Mouse (Mus musculus) fat pad, adult 2 months (tissue): Measurements from ENCODE around the gene Trp53i13.

ENCODE experiments used
- DNase-seq: peaks from one replicate; pipeline ENCODE4 v3.0.0-alpha.2; 2011; ENCODE audit warnings: low read depth, low spot score; ENCODE audit errors: extremely low read depth

Trp53i13 gene

DNA sequence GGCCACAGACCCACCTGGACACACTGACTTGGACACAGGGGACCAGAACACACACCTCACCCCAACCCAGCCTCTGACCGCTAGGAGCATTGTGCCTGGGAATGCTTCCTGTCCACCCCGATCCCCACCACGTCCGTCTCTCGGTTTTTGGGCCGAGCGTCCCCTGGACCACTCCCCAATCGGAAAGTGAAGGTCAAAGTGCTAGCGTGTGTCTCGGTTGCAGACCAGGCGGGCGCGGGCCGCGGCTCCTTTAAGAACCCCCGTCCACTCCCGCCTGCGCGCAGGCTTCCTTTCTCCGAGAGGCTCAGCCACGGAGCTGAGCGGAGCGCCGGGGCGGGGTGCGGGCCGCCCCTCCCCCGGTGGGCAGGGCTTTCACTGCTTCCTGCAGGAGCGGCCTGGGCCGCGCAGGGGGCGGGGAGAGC is 22.9 kb downstream of the Trp53i13 start:
- no peak for DNase-seq

GRCm38 (mm10) chr11:77492311-77492871 is 23.4 kb downstream of the Trp53i13 start:
- DNase-seq: no peak

GRCm38 (mm10) chr11:77491502-77492291 is 24.1 kb downstream of the Trp53i13 start:
- no peak for DNase-seq

DNA sequence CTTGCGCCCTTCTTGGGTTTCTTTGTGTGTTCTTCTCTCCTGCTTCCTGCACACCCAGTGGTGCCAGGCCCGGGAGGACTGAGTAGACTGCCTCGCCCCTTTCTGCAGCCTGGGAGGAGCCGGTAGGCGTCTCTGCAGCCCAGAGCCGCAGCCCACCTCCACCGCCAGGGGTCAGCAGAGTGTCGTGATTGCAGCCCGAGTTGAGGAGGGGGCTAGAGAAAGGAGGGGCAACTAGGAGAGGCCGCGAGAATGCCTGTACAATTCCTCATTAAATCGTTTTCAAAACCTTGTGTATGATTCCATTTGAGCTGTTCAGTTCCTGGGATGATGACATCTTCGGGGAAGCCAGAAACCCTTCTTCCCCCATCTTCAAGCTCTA is 24.7 kb downstream of the Trp53i13 start:
- DNase-seq: no peak

DNA sequence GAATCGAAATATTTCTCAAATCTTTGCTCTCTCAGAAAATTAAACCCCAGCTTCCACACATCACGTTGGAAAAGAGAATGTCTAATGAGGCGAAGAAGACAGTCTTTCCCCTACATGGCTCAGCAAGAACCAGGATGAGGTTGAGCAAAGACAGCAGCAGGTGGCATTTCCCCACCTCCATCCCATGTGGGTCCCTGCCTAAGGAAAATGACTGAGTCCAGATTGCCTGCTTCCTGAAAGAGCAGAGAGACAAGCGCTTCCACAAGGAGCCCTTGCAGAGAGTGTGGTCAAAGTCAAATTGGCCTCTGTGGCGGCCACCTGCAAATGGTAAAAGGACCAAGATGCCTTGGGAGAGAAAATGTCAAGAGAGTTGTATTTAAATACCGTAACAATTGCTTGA is 25.3 kb downstream of the Trp53i13 start:
- no peak for DNase-seq

- DNase-seq: no peak
These were observed 26.1 kb downstream of the Trp53i13 start, which contains the start of gene Ankrd13b for GRCm38 (mm10) chr11:77489591-77490235. TSS of gene Ankrd13b (minus strand) at chr11:77489678.

GRCm38 (mm10) chr11:77488771-77489581 is 26.8 kb downstream of the Trp53i13 start:
- no peak for DNase-seq

DNA sequence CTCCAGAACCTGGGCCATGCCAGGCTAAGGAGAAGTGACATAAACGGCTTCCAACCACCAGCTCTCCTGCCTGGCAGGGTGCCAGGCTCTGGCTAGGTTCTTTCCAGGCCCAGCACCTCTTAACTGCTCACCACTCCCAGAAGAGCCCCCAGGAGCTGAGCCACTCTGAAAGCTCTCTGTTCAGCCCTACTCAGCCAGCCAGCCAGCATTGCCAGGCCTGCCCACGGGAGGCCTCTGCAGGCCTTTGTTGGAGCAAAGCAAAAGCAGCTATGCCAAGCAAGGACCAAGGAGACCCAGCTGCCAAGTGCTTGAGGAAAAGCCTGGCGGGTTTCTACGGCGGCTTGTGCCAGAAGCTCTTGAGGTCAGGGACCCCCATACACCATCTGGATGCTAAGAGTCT is 29.0 kb downstream of the Trp53i13 start:
- DNase-seq: no peak

DNA sequence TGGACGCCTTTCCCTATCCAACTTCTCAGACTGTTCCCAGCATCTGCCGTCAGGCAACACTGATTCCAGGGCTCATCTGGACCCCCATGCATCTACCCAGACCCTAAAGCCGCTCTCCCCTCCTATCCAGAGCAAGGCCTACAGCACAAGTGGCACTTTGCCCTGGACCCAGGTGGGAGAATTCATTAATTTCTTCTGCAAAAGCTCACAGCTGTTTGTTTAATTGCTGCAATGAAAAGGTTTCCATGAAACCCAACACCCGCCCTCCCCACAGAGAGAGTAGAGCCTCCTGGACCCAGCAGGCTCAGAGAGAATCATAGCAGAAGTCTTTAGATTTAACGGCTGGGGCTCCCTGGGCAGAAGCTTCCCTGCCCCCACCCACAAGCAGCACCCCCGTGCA is 30.6 kb downstream of the Trp53i13 start:
- DNase-seq: no peak

- no peak for DNase-seq
These were observed 32.1 kb downstream of the Trp53i13 start for GRCm38 (mm10) chr11:77483510-77484255.

DNA sequence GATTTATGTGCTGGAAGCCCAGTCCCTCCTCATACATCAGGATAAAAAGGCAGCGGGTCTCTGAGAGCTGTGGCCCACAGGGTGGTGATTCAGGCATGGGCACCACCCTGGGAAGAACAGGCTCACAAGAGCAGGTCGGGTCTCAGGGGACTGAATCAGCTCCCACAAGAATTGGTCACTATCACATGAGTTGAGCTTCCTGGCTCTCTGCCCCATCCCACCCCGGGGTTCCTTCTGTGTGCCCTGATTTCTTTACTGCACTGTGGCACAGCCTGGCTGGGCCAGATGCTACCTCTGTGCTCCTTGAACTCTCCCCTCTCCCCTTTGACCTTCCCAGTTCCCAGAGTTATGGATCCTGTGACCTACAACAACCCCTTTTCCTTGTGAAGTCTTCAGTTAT is 32.7 kb downstream of the Trp53i13 start:
- no peak for DNase-seq

DNA sequence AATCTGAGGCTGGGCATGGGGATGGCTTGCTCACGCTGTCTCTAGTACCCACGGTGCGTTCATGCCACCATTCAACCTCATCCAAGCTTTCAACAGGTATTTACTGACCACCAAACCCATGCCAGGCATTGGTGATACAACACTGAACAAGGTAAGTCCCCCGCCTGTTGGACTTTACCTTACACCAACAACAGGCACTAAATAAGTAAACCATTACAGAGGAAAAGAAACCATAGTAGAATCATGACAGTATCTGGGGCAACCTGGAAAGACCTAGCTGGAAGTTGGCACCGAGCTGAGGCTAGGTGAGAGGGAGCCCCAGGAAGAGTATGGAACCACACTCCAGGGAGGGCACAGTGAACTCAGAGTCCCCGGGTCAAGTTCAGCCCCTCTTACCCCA is 38.9 kb downstream of the Trp53i13 start:
- no peak for DNase-seq

GRCm38 (mm10) chr11:77476216-77476615 is 39.6 kb downstream of the Trp53i13 start:
- DNase-seq: no peak

- no peak for DNase-seq
These were observed 43.0 kb downstream of the Trp53i13 start for GRCm38 (mm10) chr11:77472775-77473174.

DNA sequence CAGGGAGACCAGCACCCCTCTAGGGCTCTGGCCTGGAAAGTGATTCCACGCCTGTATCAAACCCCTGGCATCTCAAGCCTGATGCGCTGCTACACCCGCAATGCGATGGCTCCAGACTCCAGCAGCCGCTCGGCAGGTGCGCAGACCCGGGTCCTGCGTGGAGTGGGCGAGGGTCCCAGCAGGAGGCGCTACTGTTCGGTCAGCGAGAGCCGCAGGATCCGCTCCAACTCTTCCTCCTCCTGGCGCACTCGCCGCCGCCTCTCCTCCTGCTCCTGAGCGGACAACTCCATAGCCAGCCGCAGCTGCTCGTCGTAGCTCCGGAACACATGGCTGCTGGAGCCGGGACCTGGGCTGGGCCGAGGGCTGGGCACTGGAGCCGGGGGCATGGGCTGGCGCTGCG is 44.4 kb downstream of the Trp53i13 start:
- DNase-seq: no peak

DNA sequence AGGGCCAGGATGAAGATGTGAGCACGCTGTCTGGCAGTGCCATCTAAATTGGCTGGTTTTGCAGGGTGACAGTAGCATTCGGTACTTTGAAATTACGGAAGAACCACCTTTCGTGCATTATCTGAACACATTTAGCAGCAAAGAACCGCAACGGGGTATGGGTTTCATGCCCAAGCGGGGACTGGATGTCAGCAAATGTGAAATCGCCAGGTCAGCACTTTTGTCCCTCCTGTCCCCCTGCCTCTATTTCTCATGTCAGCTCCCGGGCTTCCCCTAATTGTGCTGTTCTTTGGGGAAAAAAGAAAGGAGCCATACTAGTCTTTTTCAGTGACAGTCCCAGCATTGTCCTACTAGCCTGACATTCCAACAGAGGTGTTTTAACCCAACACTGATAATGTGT is 47.4 kb downstream of the Trp53i13 start:
- no peak for DNase-seq

DNA sequence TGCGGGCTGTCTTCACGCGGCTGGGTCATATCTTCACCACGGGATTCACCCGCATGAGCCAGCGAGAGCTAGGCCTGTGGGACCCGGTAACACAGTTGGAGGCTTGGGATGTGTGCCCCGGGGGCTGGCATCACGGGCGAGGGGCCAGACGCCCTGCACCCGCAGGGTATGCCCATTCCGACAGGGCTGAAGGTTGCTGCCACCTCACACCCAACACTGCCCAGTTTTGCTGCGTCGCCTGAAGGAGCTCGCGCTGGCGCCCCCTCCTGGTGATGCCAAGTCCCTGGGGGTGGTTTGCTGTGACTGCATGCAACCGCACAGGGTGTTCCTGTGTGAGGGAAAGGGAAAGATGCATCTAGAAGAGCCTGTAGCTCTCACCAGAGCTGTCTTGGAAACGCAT is 48.0 kb downstream of the Trp53i13 start:
- no peak for DNase-seq

- DNase-seq: no peak
These were observed 48.6 kb downstream of the Trp53i13 start for GRCm38 (mm10) chr11:77467157-77467556.

DNA sequence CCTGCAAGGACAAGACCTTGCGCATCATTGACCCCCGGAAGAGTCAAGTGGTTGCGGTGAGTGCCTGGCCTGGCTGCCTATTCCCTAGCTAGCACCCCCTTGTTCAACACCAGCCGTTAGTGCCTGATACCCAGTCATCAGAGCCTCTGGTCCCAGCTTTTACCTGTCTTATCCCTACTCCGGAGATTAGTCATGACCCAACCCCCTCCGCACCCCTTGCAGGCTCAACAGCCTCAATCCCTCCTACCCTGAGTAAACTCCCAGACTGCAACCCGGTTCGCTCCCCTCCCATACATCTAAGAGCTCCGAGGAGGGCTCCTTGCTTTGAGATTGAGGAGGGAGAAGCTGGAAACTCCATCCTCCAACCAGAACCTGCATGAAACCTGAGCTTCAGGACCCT is 49.2 kb downstream of the Trp53i13 start:
- DNase-seq: no peak

GRCm38 (mm10) chr11:77465111-77465510 is 50.7 kb downstream of the Trp53i13 start:
- DNase-seq: no peak

DNA sequence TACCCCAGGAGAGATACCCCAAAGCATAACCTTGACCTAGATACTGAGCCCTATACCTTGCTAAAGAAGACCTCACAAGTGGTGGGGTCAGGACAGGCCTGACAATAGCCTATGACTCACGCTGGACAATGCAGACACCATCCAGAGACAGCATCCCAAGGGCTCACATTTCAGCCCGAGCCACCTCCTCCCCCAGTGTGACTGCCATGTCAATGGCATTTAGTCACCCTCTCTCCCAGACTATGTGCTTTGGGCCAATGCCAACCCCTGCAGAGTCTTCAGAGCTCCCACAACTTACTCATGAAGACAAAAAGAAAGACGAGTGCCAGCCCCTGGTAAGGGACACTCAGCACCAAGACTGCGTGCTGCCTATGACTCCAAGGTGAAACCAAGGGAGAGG is 51.1 kb downstream of the Trp53i13 start:
- no peak for DNase-seq
